Mouse (Mus musculus) lung, postnatal 36 days (tissue): ENCODE data around the gene Sema3b.

Experiments used
- DNase-seq: peaks from one replicate; pipeline ENCODE4 v3.0.0; 2022; ENCODE audit warnings: mixed read lengths

Sema3b gene

DNA sequence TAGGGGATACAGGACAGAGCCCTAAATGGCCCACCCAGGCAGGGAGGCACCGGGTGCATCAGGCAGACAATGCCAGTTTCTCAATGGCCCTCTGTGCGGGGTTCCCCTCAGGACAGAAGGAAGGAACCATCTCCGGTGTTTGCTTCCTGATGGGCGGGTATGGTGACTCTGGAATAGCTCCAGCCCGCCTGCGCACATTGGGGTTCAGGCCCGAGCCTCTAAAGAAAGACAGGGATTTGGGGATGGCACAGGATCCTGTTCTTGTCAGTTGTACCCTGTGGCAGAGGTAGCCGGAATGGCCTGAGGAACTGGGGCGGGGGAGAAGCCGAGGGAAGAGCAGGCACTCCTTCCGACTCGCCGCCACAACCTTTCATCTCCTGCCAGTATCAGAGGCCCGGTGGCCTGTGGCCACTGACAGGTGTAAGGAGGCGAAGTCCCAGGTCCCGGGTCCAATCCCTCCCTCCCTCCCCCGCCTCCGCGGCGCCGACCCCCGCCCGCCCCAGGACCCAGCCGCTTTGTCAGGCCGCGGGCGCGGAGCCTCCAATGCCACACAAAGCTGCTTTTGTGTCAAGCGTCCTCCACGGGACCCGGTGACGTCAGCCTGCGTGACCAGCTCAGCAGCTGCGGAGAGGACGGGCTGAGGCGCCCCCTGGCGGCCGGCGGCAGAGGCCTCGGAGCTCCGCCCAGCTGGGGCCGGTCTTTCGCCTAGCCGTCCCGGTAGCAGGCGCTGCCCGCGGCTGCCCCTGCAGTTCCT is 3.3 kb upstream of the Sema3b start:
- DNase-seq = peak; percentile 99

DNA sequence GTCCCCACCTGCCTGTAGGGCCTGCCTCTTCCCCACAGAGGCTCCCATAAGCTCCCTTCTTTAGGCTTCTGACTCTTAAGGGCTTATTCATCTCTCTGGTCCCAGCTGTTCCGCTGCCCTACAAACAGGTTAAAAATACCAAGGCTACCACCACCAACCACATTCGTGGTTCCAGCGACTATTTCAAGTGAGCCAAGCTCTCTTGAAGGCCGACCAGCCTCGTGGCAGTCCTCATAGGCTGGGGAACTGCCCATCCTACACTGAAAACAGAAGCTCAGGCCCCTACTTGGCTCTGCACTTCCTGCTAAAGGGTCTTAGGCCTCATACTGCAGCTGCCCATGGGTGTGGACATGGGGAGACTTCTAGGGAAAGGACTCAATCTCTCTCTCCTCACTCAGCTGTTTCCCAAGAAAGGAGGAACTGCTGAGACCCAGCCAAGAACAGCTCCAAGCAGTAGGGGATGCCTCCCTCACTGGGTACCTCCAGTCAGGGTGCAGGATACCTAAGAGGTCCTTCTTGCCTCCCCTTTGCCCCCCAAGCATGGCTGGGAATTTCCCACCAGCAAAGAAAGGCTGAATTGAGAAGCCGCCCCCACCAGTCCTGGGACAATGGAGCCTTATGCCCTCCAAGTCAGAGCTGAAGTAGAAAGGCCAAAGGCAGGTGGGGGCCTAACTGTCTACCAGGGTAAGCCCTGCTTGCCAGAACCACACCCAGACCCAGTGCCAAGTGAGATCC is 2.6 kb upstream of the Sema3b start:
- no peak for DNase-seq

DNA sequence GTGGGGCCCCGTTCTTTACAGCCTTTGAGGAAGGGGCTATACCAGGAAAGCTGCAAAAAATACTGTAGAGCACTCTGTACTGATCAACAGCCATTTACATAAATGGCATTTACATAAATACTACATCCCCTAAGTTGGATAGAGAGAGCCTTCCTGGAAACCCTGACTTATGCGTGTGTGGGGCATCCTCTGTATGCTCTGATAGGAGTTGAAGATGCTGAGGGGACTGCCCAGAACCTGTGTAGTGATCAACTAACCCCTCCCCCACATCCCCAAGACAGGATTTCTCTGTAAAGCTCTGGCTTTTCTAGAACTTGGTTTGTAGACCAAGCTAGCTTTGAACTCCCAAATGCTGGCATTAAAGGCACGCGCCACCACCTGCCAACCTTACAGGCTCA is 403 bp upstream of the Sema3b start:
- no peak for DNase-seq

DNA sequence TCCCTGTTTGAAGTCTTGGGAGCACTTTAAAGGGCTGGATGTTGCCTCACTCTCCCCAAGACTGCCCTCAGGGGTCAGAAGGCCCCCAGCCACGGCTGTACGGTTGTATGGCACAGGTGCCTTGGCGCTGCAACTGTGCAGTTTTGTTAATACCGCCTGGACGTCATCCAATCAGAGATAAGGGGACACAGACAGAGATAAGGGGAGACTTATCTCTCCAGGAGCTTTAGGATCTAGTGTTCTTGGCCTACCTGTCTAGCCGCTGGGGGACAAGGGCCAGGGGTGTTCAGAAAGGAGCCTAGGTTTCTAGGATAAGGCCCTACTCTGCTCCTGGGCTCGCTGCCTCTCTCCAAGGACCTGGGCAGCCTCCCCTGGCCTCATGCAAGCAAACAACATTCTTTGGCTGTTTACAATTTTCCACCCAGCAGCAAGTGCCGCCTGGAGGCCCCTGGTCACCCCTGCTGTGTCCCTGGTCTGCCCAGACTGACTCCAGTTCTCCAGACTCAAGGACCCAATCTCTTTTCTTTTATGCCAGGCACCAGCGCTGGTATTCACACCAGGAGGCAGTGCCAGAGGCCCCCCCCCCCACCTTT is 1.3 kb downstream of the Sema3b start:
- DNase-seq = peak; percentile 47

DNA sequence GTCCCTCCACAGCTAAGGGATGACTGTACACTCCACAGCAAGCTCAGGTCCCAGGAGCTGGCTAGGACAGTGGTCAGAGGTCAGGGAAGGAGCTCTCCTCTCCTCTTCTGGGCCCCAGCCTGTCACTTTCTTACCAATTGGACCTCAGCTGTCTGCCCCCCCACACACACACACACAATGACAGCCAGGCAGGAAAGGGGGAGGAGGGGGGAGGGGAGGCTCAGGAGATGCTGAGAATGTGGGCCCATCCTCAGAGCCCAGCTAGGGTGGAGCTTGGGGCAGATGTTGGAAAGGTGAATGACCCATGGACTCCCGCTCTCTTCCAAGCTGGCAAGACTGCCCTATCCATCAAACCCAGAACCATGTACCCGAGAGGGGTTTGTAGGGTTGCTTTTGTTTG is 2.0 kb downstream of the Sema3b start:
- no peak for DNase-seq

DNA sequence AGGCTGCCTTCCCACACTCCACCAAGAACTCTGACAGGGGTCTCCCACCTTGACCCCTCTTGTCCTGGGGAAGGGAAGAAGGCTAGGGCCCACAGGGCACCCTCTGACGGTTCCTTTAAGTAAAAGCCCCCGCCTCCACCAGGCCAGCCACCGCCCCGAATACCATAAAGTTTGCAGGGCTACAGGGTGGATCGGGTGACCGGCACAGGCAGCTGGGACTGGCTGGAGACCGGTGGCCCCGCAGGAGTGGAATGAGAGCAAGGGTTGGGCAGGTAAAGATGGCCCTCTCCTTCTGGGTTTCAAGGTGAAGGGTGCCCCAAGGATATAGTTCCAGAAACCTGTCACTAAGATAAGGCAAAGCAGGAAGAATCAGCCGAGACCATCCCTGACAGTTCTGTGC is 2.4 kb downstream of the Sema3b start:
- DNase-seq = peak; percentile 41

DNA sequence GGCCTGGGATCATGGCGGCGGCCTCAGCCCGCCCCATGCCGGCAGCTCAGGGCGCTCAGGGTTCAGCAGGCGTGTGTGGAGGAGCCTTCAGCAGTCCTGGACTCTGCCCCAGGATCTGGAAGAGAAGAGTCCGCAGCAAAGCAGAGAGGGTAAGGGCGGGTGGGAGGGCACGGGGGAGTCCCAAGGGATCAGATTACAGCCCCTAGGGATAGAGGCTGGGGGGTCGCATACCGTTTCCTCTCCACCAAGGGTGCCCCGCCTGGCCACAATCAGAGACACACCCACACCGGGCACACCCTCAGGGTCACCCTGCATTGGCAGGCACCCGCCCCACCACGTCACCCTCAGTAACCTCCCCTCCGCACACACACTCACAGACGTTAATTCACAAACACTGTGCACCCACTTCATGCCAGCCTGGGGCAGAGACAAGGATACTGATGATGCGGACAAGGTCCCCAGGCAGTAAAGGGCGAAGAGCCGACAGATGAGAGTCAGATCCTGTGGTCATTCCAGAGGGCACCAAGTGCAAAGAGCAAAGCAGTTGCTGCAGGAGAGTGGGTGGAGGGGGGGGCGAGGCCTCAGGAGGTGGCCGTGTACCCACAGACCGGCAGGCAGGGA is 3.9 kb downstream of the Sema3b start:
- peak; percentile 76 for DNase-seq

DNA sequence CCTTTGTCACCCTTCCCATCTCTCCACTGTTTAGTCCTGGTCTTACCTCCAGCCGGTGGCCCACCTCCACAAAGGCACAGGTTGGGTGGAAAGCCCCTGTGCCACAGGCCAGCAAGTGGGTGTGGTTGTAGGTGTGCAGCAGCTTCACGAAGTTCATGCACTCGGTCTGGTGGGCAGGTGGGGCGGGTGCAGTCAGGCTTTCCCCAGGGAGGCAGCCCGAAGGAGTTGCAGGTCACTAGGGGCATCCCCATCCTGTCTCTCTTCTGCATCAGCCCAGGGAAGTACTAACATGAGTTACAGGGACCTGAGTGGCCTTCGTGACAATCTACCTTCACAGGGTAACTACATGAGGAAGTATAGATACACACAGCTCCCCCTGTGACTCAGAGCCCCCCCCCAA is 5.8 kb downstream of the Sema3b start:
- DNase-seq = no peak

DNA sequence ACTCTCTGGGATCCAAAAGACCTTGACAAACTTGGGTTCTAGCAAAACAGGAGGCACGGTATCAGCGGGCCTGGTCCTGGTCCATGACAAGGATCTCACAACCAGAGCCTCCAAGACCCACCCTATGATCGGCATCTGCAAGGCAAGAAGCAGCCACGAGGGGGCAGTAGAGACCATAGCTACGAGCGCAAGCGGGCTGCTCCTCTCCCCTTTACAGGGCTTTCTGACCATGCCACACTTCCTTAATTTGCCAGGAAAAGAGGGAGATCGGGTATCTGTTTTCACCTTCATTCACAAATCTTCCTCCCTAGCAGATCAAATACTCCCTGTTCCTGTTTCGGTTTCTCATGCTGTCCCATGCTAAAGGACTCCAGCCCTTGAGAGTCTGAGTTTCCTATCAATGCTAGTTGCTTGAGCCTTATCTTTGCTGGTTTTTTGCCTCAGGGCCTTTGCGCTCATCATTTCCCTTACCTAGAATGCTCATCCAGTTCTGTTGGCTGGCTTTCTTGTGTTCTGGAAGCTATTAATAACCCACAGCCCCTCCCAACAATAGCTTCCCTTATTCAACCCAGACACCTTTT is 6.9 kb downstream of the Sema3b start:
- DNase-seq = peak; percentile 95

DNA sequence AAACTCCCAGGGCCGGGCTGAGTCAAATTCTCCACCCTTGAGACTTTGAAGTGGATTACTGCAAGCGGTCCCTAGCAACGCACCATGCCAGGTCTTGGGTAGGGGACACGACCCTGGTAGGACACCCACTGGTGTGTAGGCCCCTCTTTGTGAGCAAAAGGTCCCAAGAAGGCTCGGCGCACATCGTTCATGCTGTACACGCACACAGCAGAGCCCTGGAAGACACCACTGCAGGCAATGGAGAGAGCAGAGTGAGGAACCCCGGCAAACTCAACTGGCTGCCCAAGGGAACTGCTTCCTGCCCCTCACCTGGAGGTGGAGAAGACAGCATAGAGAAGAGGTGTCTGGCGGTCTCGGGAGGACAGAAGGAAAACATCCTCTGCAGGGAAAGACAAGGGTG is 7.8 kb downstream of the Sema3b start:
- no peak for DNase-seq

DNA sequence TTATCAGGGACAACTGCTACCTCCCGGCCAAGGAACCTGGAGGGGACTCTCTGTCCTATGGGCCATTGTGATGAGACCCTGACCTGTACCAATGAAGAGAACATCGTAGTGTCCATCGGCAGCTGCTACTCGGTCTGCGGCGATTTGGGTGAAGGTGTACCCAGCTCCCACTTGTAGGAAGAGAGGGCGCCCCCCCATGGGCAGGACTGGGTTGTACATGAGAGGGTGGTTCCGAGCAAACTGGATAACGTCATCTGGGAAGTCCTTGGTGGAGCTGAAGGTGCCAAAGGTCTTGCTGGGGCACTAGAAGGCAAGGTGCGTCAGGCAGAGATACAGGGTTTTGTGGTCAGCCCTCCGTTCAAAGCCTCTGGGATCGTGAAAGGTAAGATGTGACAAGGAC is 8.3 kb downstream of the Sema3b start:
- no peak for DNase-seq

DNA sequence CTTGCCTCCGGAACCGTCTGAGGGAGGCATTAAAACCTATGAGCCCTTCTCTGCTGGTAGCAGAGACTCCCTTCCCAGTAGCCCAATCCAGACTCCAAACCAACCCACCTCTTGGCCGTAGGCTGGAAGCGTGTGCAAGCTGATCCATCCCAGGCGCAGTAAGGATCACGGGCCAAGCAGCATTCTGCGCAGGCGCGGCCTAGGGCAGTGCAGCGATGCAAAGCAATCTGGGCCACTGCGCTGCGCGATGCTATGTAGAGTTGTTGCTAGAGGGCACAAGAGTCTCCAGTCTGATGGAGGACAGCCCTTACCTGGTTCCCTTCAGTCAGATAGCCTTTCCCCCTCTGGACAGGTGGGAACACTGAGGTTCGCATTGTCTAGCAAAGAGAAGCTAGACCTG is 9.2 kb downstream of the Sema3b start:
- no peak for DNase-seq

DNA sequence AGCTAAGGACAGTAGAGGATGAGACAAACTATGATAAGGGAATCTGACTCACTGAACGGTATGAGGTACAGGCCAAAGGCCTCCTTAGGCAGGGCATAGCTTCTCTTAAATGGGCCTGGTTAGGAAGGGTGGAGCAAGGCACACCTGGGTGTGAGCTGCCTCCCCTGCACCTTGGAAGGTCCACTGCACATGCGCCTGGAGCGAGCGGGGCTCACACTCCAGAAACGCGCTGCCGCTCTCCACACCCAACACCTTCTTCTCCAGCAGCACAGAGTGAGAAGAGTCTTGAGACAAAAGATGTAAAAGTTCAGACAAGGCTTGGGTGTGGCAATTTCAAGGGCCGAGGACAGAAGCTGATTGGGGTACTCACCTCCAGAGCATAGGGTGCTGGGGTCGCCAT is 9.6 kb downstream of the Sema3b start:
- no peak for DNase-seq

DNA sequence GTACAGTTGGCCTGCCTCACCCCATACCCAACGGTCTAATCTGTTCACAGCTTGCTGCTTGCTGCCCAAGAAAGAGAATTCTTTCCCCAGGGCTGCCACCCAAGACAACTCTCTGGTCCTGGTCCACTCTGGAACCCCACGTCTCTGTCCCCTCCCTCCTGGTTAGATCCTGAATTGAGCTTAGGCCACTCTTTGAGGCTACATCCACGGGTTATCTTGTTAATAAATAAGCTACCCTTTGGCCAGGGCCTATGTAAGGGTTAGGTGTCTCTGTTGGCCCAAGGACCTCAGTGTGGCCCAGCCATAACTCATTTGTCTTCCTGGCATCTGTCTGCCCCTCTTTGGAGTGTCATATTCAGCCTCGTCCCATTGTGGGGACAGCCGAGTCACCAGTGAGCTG is 10.6 kb downstream of the Sema3b start:
- no peak for DNase-seq

DNA sequence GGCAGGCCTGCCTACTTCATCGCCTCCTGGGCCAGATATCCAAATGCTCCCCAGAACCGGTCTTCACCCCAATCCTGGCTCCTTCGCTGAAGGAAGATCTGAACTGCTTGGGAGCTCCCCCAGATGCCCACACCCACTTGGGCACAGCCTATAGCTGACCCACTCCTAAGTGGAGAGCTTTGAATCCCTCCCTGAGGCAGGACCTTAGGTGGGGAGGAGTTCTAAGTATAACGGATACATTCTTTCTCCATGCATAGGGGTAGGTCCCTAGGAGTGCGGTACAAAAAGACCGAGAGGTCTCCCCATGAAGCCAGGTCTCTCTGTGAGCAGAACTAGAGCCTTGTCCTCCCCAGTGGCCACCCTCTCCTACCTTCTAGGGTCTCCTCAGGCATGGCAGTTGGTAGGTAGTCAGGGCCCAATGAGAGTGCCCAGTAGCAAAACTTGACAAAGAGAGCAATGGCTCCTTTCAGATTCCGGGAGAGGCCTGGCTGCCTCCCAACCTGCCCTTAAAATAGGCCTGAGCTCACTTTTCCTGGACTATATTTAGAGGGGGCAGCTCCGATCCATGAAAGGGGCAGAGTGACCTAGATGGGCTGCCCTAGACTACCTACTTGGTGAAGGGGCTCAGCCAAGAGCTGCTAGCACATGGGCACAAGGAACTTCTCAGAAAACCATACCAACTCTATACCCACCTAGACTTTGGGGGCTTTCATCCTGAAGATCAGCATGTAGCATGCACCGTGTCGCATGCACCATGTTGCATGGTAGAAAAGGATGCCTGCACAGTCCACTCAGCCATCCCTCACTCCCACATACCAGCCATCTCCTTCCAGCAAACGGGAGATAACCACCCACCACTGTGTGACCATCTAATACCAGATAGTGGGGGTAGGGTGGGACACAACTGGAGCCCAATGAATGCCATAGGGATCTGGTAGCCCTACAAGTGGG is 12.1 kb downstream of the Sema3b start:
- peak; percentile 62 for DNase-seq

DNA sequence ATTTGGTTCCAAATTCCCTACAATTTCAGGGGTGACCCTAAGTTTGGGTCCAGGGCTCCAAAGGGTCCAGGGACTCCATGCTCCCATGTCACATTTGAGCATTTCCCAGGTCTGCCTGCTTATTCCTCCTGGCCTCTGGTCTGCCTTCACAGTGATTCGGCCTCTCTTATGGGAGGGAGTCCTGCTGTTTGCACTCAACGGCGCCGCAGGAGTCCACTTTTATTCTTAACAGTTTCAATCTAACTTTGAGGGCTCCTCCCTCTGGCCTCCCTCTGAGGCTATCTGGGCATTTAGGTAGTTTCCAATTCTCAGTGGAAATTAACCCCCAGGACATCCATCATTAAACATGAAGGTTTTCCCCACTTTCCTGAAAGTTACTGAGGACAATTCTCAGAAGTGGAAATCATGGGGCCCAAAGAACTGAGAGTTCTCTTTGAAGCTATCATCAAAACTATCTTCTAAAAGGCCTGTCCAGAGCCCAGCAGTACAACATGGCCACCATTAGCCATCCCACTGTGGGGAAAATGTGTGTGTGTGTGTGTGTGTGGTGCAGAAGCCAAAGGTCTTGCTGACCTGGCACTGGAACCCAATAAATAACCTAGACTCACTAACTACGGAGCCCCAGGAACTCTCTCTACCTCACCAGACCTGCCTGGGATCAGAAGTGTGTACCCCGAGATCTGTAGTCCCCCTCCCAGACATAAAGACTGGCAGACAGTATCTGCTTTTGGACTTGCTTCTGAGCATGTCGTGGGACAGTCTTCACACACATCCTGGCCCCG is 14.6 kb downstream of the Sema3b start:
- DNase-seq = no peak

DNA sequence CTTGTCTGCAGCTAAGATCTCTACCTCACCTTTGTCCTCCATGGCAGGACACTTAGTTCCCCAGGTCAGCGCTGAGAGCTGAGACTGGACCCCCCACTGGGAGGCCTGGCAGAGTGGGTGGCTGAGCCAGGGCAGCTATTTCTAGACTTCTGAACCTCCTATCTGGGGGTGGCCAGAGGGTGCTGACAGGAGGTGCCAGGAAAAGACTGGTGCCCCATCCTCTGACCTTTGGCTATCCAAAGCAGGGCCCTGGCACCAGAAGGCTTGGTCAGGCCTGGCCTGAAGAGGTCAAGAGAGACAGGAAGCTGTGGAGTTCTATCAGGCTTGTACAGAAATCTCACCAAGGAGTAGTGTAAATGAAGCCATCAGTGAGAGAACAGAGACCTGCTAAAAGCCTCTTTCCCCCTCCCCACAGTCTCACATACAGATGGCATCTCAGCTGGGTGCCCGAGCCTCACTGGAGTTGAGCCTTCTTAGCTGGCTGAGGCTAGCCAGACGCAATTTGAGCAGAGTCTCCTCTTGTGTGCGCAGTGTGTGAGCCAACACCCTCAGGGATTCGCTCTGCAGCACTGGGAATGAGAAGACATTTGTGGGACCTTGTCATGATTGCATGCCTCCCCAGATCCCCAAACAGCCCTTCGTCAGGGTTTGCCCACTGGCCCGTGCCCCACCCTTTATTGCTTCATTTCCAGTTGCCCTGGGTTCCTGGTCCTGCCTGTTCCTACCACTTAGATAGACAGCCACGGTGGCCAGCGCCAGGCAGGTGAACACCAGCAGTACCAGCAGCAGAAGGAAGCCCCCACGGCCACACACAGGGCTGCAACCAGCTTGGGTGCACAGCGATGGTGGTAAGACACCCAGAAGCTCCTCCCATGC is 15.7 kb downstream of the Sema3b start:
- no peak for DNase-seq

DNA sequence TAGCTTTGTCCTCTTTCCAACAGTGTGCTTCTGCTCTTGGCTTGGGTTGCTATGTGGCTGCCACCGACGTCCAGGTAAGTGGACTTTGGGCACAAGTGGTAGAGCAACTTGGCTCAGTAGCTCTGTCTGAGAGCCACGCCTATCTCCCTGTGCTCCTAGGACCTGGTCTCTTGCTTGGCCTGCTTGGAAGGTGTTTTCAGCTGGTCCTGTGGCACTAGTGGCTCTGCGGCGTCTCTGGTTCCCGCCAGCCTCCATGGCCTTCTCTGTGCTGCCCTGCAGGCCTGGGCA is 18.3 kb downstream of the Sema3b start:
- peak; percentile 64 for DNase-seq

DNA sequence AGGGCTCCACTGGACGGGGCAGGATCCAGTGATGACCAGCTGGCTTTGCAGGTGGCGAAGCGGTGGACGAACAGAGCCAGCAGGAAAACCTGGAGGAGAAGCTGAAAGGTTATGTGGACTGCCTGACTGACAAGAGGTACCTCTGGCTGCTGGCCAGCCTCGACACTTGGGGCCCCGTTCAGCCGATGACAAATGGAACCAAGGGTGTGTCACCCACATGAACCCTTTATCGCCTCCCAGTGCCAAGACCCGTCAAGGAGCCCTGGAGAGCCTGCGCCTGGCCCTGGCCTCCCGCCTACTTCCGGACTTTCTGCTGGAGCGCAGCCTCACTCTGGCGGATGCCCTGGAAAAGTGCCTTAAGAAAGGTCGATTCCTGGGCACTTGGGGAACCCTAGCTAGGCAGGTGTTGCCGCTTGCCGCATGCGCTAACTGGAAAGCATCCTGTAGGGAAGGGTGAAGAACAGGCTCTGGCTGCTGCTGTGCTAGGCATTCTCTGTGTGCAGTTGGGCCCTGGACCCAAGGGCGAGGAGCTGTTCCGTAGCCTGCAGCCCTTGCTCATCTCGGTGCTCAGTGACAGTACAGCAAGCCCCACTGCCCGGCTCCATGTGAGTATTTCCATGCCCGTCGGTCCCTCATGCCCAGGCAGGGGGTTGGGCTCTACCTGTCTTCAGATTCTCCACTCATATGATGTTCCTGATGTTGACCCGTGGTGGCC is 18.8 kb downstream of the Sema3b start:
- peak; percentile 90 for DNase-seq
